ENCODE assay signal across 25 mouse cellular contexts in the genomic region with DNA sequence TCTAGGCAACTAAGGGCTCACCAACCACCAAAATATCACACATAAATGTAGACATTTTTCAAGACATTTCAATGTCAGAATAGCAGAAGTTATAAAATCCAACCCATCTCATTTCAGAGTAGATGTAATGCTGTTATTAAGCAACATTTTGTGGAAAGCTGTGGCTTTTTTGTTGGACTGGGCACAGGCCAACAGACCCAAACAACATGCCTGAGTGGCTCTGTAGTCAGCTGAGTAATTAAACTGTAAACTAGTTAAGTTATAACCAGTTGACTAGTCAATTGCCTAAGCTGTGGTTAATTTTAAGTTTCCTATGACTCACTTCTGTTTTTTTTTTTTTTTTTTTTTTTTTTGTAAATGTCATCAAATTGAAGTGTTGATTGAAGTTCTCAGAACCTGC. TPM values are rescaled to one million over a fixed set of nuclear protein-coding genes. Genes with fewer than 3 reads are reported as not detected.
DNase-seq lines count a peak whose midpoint lies in the region; ATAC-seq lines count a peak whose summit lies in the region.
"Had no signal": no experiment of that assay in that cellular context is flagged by ENCODE, and none has a peak within 500 bp of the region (broad histone marks: within the 10 kb centered on the region; RNA-seq: fewer than 3 reads in every experiment).

No protein-coding gene starts in this region.

- 0 out of 2 replicates have a peak, but pooled peaks have one; percentile 22 for ATAC-seq in common myeloid progenitor, adult 5-6 weeks (replicated peaks; ENCODE audit: low read depth, poor library complexity, severe bottlenecking)
- peak; percentile 94 for ATAC-seq in megakaryocyte progenitor cell, adult 5-6 weeks (replicated peaks; ENCODE audit: poor library complexity)
- no peak for ATAC-seq in megakaryocyte-erythroid progenitor cell, adult 5-6 weeks (replicated peaks; ENCODE audit: low FRiP score, low TSS enrichment, poor library complexity, severe bottlenecking)
- ATAC-seq: forebrain, embryonic 15.5 days; intestine, embryonic 15.5 days had no signal

- DNase-seq in 416B (ENCODE audit: low read depth) = peak; percentile 50
- peak; percentile 5 for DNase-seq in A20 (ENCODE audit: low read depth, low spot score)
- no peak for DNase-seq in MN1 (ENCODE audit: low spot score)
- no peak for DNase-seq in urinary bladder, adult 2 months (ENCODE audit: low spot score)
- DNase-seq: adrenal gland, postnatal 25 days; cerebellum, adult 2 months; cerebellum, postnatal 10 days; embryo, embryonic 11 days; gastrocnemius, postnatal 36 days; heart, adult 18-20 months; heart, postnatal 14 days had no signal

RNA-seq across cellular contexts. Expression of a gene that starts 44.4 kb away (rescaled TPM):
- not detected in 2 replicates for total RNA-seq in common myeloid progenitor, adult 5-6 weeks (2017)
- total RNA-seq in megakaryocyte progenitor cell, adult 5-6 weeks (2015) = not detected in 2 replicates
- total RNA-seq in megakaryocyte progenitor cell, adult 5-6 weeks (2017) = not detected in 2 replicates
- total RNA-seq in megakaryocyte-erythroid progenitor cell, adult 5-6 weeks (2014; fragmentation: Nextera tagmentation) = not detected in 2 replicates
- total RNA-seq in megakaryocyte-erythroid progenitor cell, adult 5-6 weeks (2017) = not detected in 2 replicates
- polyA plus RNA-seq in urinary bladder, adult 2 months (2012; rRNA removed) = not detected in 2 replicates
- total RNA-seq: adrenal gland, postnatal 25 days; ES-E14; gastrocnemius, adult 8-10 months; gastrocnemius, postnatal 36 days; heart, adult 18-20 months; heart, postnatal 14 days had no signal
- polyA plus RNA-seq: C2C12; cerebellum, adult 2 months; embryonic facial prominence, embryonic 12.5 days; forebrain, embryonic 11.5 days; forebrain, embryonic 15.5 days; heart, embryonic 10.5 days; heart, embryonic 15.5 days; hindbrain, embryonic 10.5 days; hindbrain, embryonic 14.5 days; intestine, embryonic 15.5 days had no signal

Comparison
In these comparisons a context has a peak if more than half of its experiments do, and no peak if none do; other contexts are left out.
1. DNase-seq: peak in 416B (single experiment) and A20 (single experiment); none in MN1 (single experiment) and urinary bladder, adult 2 months (single experiment).